Mouse (Mus musculus) forebrain, postnatal 0 days (tissue): ENCODE data around the gene Brd7. TPM values are rescaled to one million over a fixed set of nuclear protein-coding genes. Genes with fewer than 3 reads are reported as not detected.

ENCODE experiments used
- ATAC-seq: fragments of 200-750 bp; cut with Nextera tagmentation; 2 replicates; pipeline ENCODE4 v1.8.0; 2017; ENCODE audit warnings: mild to moderate bottlenecking, moderate library complexity
- DNase-seq: peaks from one replicate; pipeline ENCODE4 v3.0.0-alpha.2; 2015
- H3K27ac ChIP-seq: fragments of 300-500 bp; sonication (generic); 2 replicates; pipeline ENCODE4 v1.5.1; 2014; ENCODE audit warnings: low read depth, mild to moderate bottlenecking, antibody characterized with exemption, low read length, moderate library complexity, mixed read lengths
- H3K27me3 ChIP-seq: fragments of 300-500 bp; sonication (generic); 2 replicates; pipeline ENCODE4 v1.6.1; 2014; ENCODE audit warnings: mild to moderate bottlenecking, low read length, mixed read lengths; ENCODE audit not compliant: insufficient read depth
- H3K36me3 ChIP-seq: fragments of 300-500 bp; sonication (generic); 2 replicates; pipeline ENCODE4 v1.6.1; 2014; ENCODE audit warnings: mild to moderate bottlenecking, moderate library complexity; ENCODE audit not compliant: insufficient read depth
- H3K4me1 ChIP-seq: fragments of 300-500 bp; sonication (generic); 2 replicates; pipeline ENCODE4 v1.6.1; 2014; ENCODE audit warnings: antibody characterized with exemption; ENCODE audit not compliant: insufficient read depth
- H3K4me2 ChIP-seq: fragments of 300-500 bp; sonication (generic); 2 replicates; pipeline ENCODE4 v1.6.1; 2014; ENCODE audit warnings: low read depth, mild to moderate bottlenecking, moderate library complexity
- H3K4me3 ChIP-seq: fragments of 300-500 bp; sonication (generic); 2 replicates; pipeline ENCODE4 v1.5.1; 2014; ENCODE audit warnings: low read depth, low read length, mixed read lengths
- H3K9ac ChIP-seq: fragments of 300-500 bp; sonication (generic); 2 replicates; pipeline ENCODE4 v1.6.1; 2014; ENCODE audit warnings: mild to moderate bottlenecking
- H3K9me3 ChIP-seq: fragments of 300-500 bp; sonication (generic); 2 replicates; pipeline ENCODE4 v1.6.1; 2016; ENCODE audit warnings: low read length
- CTCF ChIP-seq: sonication (generic); IDR thresholded peaks from 2 replicates; pipeline ENCODE4 v1.5.1; 2016; ENCODE audit warnings: antibody characterized with exemption, control low read depth, low read depth
- WGBS: fragments of 180-500 bp; shearing (Covaris S2); extraction: QIAGEN DNeasy Blood & Tissue Kit; methylation state at CpG from one replicate; pipeline ENCODE4 v1.1.7; 2014; 5-methylcytosine and 5-hydroxymethylcytosine counted together
- polyA plus RNA-seq: library from polyadenylated mRNA; unstranded; fragments of >200 nt; fragmentation: Nextera tagmentation; extraction: Ambion mirVana; gene quantifications from 2 replicates; pipeline ENCODE4 v1.2.1, GENCODE M21; 2015
- total RNA-seq: library from RNA; depleted of rRNA; stranded (reverse); fragments of >200 nt; gene quantifications from 2 replicates; pipeline ENCODE4 v1.2.3, GENCODE M21; 2014

Brd7 gene
- total and polyA plus RNA-seq, 2 experiments from 2014 or later: 24.1 to 52.4 TPM

GRCm38 (mm10) chr8:88299907-88300603 lies 61.9 kb downstream of the Brd7 start:
- H3K9me3 ChIP-seq: no peaks in the 10 kb centered on the region
- H3K27ac ChIP-seq: no peak overlapping the region
- WGBS: 82% methylated on average over 10 of the region's 10 CpGs
- no peaks in the 10 kb centered on the region for H3K4me1 ChIP-seq
- H3K9ac ChIP-seq: no peak overlapping the region
- ATAC-seq: no peak
- TF ChIP-seq CTCF: no peak
- no peak overlapping the region for H3K4me2 ChIP-seq
- no peaks in the 10 kb centered on the region for H3K36me3 ChIP-seq
- no peak for DNase-seq
- H3K27me3 ChIP-seq: no peaks in the 10 kb centered on the region
- no peak overlapping the region for H3K4me3 ChIP-seq

DNA sequence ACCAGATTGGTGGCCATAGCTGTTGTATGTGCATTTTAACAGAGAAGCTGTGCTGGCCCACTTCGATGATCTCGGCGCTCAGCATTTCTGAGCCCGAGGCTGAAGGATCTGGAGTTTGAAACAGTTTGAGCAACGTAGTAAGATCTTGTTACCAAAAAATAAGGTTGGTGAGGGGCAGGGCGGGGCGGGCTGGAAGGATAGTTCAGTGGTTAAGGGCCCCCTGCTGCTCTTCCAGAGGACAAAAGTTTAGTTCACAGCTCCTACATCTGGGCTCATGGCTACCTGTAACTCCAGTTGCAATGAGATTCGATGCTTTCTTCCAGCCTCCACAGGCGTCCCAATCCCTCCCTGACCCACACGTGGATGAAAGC lies 63.3 kb downstream of the Brd7 start:
- no peaks in the 10 kb centered on the region for H3K36me3 ChIP-seq
- ATAC-seq: no peak
- 86% methylated on average over 10 of the region's 10 CpGs for WGBS
- no peak for TF ChIP-seq CTCF
- no peaks in the 10 kb centered on the region for H3K27me3 ChIP-seq
- H3K4me1 ChIP-seq: no peaks in the 10 kb centered on the region
- no peak overlapping the region for H3K27ac ChIP-seq
- H3K4me2 ChIP-seq: no peak overlapping the region
- no peak overlapping the region for H3K4me3 ChIP-seq
- H3K9me3 ChIP-seq: no peaks in the 10 kb centered on the region
- DNase-seq: no peak
- no peak overlapping the region for H3K9ac ChIP-seq

- 67% methylated on average over 12 of the region's 12 CpGs for WGBS
- Histone ChIP-seq H3K9me3 (no peaks in the 10 kb centered on the region), H3K36me3 (no peaks in the 10 kb centered on the region), H3K27ac (no peak overlapping the region), H3K27me3 (no peaks in the 10 kb centered on the region), H3K4me1 (no peaks in the 10 kb centered on the region), H3K4me2 (no peak overlapping the region), H3K9ac (no peak overlapping the region), H3K4me3 (no peak overlapping the region)
- no peak for TF ChIP-seq CTCF
- DNase-seq: no peak
- ATAC-seq: no peak
Observed at GRCm38 (mm10) chr8:88297976-88298732, 63.8 kb downstream of the Brd7 start.

DNA sequence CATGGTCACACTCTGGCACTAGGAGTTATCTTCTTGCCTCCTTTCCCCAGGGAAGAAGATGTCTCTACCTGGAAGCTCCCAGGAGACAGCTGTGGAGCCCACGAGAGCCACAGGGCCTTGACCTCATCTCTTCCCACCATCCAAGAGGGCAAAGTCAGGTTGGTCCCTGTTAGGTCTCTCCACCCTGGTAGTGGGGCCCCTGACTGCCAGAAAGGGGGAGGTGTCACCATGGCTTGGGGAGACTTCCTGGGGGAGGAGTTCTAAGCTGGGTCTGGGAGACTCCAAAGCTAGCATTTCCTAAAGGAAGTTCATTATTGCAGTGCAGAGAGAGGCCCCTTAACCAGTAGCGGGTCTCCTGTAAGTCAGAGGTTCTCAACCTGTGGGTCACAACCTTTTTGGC lies 67.0 kb downstream of the Brd7 start:
- no peak for TF ChIP-seq CTCF
- Histone ChIP-seq H3K4me3 (no peak overlapping the region), H3K36me3 (no peaks in the 10 kb centered on the region), H3K4me1 (no peaks in the 10 kb centered on the region), H3K27me3 (no peaks in the 10 kb centered on the region), H3K4me2 (no peak overlapping the region), H3K9ac (no peak overlapping the region), H3K9me3 (no peaks in the 10 kb centered on the region), H3K27ac (no peak overlapping the region)
- no peak for DNase-seq
- WGBS: 90% methylated on average over 2 of the region's 2 CpGs
- no peak for ATAC-seq

GRCm38 (mm10) chr8:88293590-88294356 lies 68.2 kb downstream of the Brd7 start:
- Histone ChIP-seq H3K4me1 (no peaks in the 10 kb centered on the region), H3K4me3 (no peak overlapping the region), H3K27me3 (no peaks in the 10 kb centered on the region), H3K36me3 (no peaks in the 10 kb centered on the region), H3K4me2 (no peak overlapping the region), H3K9ac (no peak overlapping the region), H3K27ac (no peak overlapping the region), H3K9me3 (no peaks in the 10 kb centered on the region)
- DNase-seq: no peak
- 92% methylated on average over 9 of the region's 9 CpGs for WGBS
- TF ChIP-seq CTCF: no peak
- no peak for ATAC-seq

- DNase-seq (no peak), ATAC-seq (no peak)
- Histone ChIP-seq H3K27me3 (no peaks in the 10 kb centered on the region), H3K4me1 (no peaks in the 10 kb centered on the region), H3K36me3 (no peaks in the 10 kb centered on the region), H3K27ac (no peak overlapping the region), H3K4me2 (no peak overlapping the region), H3K9me3 (no peaks in the 10 kb centered on the region), H3K4me3 (no peak overlapping the region), H3K9ac (no peak overlapping the region)
- 94% methylated on average over 3 of the region's 3 CpGs for WGBS
- TF ChIP-seq CTCF: no peak
Observed at GRCm38 (mm10) chr8:88292926-88293325, 69.1 kb downstream of the Brd7 start.

- DNase-seq: no peak
- H3K36me3 ChIP-seq: no peaks in the 10 kb centered on the region
- no peak overlapping the region for H3K27ac ChIP-seq
- no peak overlapping the region for H3K4me3 ChIP-seq
- TF ChIP-seq CTCF: no peak
- H3K4me1 ChIP-seq: no peaks in the 10 kb centered on the region
- no peaks in the 10 kb centered on the region for H3K27me3 ChIP-seq
- no peak overlapping the region for H3K9ac ChIP-seq
- no peak overlapping the region for H3K4me2 ChIP-seq
- no peaks in the 10 kb centered on the region for H3K9me3 ChIP-seq
- no peak for ATAC-seq
- 96% methylated on average over 11 of the region's 11 CpGs for WGBS
Observed at GRCm38 (mm10) chr8:88291305-88291690, 70.7 kb downstream of the Brd7 start.
